Mouse (Mus musculus) erythroblast, embryonic 14.5 days (primary cell): ENCODE measurements at regions not wholly inside any gene's neighbourhood (a gene's known extent, or its start where the extent isn't known, plus 50 kb on each side); places are given as distances from the start of the nearest gene placed in this dataset.

Source experiments
- GATA1 ChIP-seq: IDR thresholded peaks from 2 replicates; pipeline ENCODE4 v1.6.1; 2012; ENCODE audit warnings: low read length, inconsistent platforms, mixed read lengths
- TAL1 ChIP-seq: IDR thresholded peaks from 3 replicates; pipeline ENCODE4 v1.6.1; 2012; ENCODE audit warnings: low read length, inconsistent platforms, mixed read lengths

GRCm38 (mm10) chr4:55652628-55653027 lies 120.4 kb upstream of the Klf4 start:
- TF ChIP-seq GATA1 = no peak
- TF ChIP-seq TAL1 = no peak
